Mouse (Mus musculus): Measurements from ENCODE around the gene Atg10.
A peak's percentile ranks its signal among the peaks of the same experiment; 100 is the strongest.
"Not testable (repeated sequence)": the region's sequence is repeated elsewhere in the genome, so short reads cannot be mapped to it uniquely, and the experiment has no call there.

Gene Atg10

GRCm38 (mm10) chr13:91223587-91224437, at the start of gene Atg10:
Atg10 (minus strand) TSS chr13:91223968.
- peak; percentile 91 for DNase-seq

- DNase-seq: no peak
These were observed 28.6 kb upstream of the Atg10 start for GRCm38 (mm10) chr13:91252406-91252805.

- no peak for DNase-seq
These were observed 27.9 kb upstream of the Atg10 start for GRCm38 (mm10) chr13:91251636-91252035.

GRCm38 (mm10) chr13:91250050-91250449, 26.3 kb upstream of the Atg10 start:
- DNase-seq: not testable (repeated sequence)

GRCm38 (mm10) chr13:91246472-91246871, 22.7 kb upstream of the Atg10 start:
- DNase-seq: no peak

DNA sequence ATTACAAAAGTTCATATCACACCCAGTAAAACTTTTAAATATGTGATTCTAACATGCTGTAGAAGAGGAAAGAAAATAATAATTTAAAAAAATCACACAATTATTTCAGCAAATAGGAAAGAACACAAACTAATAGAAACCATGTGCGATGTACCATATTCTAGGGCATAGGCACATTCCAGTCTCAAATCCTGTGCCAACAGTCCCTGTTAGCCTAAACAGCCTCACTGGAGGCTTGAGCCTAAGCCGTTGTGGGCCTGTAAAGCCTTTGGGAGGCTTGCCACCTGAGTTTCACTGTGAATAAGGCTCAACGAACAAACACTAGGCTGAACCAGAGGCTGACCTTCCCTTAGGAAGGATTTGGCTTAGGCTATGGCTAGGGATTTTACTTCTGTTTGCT, 14.2 kb upstream of the Atg10 start:
- no peak for DNase-seq

DNA sequence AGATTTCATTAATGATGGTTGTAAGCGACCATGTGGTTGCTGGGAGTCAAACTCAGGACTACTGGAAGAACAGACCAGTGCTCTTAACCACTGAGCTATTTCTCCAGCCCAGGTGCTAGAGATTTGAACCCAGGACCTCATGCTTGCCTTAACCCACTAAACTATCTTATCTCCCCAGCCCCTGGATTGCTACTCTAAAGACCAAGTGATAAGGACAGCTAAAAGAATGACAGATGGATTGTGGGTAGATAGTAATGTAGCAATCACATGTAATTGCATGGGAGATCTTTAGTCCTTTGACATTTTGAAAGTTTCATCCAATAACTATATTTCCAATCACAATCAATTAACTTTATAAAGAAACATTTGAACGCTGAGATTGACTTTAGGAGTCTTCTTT, 13.1 kb upstream of the Atg10 start:
- no peak for DNase-seq

DNA sequence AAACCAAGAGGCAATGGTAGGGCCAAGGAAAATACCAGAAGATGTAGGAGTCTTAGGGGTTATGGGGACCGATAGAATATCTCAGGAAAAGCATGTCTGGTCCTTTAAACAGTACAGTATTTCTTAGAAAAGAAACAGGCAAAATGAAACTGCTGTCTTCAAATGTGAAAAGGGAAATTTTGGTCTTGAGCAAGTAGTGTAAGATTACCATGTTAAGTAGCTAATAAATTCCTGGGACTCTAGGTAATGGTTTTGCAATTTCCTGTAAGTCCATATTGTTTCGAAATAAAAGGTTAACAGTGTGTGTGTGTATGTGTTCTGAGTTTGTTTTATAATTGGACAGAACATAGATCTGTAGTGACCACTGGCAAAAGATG, 658 bp upstream of the Atg10 start:
- no peak for DNase-seq

GRCm38 (mm10) chr13:91223063-91223462, 705 bp downstream of the Atg10 start:
- DNase-seq: no peak

DNA sequence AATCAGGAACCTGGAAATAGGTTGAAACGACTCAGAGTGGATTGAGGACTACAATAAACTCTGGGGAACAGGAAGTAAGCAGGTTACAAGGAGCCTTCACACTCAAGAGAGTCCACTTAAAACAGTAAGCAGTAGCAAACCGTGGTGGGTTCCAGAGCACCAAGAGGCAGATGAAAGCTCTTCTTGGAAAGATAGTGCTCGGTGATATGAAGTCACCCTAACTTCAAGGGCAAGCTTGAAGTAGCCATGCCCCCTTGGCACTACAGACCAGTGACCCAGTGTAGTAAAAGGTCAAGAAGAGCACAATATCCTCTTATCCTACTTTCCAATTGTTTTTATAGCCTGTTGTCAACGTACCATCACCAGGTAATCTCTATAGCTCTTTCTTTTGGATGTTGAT, 2.1 kb downstream of the Atg10 start:
- no peak for DNase-seq

- DNase-seq: no peak
These were observed 6.1 kb downstream of the Atg10 start for GRCm38 (mm10) chr13:91217691-91218090.

DNA sequence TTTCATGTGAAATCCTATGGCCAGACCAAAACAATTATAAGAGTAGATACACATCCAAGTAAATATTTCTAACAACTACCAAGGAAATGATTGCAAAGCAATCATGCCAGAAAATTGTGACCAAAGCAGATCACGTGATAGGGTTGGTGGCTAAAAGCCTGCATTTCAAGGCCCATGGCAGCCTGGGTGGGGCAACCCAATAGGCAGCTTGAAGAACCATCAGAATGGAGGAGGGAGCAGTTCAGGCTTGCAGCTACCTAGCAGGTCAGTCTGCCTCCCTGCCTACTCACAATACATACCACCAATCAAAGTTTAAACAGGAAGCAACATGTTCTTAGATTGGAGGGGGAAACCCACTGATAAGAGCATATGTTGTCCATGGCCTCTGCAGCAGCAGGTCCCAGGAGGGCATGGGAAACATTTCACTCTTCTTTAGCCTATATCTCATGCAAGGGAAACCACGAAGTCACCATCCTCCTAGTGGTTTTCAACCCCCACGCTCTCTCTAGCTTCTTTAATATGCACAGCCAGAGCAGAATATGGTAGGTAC, 7.0 kb downstream of the Atg10 start:
- DNase-seq: no peak

- no peak for DNase-seq
These were observed 10.8 kb downstream of the Atg10 start for GRCm38 (mm10) chr13:91212958-91213357.

- no peak for DNase-seq
These were observed 17.5 kb downstream of the Atg10 start for GRCm38 (mm10) chr13:91206237-91206636.

GRCm38 (mm10) chr13:91202564-91202963, 21.2 kb downstream of the Atg10 start:
- no peak for DNase-seq

DNA sequence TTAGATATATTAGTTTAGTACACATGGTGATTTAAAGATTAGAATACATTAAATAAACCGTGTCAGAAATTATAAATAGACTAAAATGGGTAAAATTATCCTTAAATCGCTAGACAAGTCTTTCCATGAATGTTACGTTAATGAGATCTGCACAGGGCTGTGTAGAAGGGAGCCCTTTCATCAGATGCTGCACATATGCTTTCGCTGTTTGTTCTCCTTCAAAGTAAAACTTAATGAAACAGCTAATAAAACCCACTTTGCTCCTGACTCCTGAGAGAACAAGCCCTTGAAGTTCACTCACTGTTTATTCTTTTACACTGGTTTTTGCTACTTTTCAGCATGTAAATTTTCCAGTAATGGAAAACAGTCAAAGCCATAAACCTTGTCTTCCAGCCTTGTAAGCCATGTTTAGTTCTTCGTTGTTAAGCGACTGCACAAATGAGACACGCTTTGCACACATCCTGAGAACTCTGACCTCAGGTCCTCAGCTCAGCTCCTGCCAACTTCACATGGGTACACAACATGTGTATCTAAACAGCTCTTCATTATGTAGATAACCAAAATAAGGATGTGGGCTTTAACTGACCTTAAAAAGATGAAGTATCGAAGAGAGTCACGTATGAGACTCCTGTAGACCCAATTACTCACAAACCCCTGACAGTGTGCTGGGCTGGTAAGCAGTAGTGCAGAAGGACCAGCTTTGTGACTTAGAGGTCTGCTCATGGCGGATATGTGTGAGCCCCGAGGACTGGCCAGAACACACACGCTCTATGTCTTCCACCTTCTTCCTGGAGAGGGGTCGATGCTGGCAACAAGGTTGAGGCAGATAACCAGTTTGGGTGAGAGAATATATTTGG, 36.2 kb downstream of the Atg10 start:
- DNase-seq: no peak

- DNase-seq: no peak
These were observed 38.4 kb downstream of the Atg10 start for GRCm38 (mm10) chr13:91185248-91185867.

DNA sequence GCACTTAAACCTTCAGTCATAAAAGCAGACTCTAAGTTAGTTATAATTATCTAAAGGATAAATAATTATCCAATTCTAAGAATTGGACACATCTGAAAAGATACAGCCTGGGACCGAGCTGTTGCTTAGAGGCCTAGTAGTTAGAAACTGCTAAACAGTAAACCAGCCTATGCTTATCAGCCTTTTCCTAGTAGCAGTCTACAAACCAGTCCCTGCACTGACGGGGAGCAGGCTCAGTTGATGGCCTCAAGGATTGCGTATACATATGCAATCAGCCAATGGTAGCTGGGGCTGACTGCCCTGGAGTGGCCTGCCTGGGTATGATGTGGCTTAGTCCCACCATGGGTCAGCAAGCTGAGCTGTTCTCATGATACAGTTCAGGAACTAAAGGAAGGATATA, 39.5 kb downstream of the Atg10 start:
- no peak for DNase-seq

DNA sequence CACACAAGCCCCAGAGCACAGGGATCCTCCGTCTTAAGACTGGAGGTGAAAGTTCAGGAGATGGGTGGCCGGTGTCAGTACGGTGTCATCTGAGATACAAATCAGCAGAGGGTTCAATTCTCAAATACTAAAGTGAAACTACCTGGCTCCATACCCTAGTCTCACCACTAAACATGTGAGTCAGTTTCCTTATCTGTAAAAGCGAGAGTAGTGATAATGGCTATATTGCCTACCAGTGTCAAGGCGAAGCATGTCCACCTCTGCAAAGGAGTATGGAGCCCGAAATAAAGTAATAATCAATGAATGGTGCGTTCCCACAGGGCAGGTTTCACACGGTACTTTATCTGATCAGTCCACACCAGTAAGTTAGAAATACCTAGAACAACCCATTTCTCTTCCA, 43.4 kb downstream of the Atg10 start:
- no peak for DNase-seq

- no peak for DNase-seq
These were observed 44.4 kb downstream of the Atg10 start for GRCm38 (mm10) chr13:91179174-91179899.

- no peak for DNase-seq
These were observed 45.2 kb downstream of the Atg10 start for GRCm38 (mm10) chr13:91178428-91179160.

DNA sequence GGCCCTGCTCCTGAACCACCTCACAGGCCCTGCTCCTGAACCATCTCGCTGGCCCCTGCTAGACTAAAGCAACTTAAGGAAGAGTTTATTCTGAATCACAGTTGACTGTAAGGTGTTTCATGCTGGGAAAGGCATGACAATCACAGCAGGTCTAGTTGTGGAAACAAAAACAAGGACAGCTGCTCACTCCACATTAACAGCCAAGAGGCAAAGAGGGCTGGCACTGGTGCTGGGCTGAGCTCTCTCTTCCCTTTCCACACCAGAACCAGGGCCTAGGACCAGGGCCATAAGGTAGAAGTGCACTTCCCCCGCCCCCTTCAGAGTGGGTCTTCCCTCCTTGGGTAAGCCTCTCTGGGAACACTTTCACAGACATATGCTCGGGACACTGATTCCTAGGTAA, 48.4 kb downstream of the Atg10 start:
- no peak for DNase-seq
